Mouse (Mus musculus) ES-E14 (cell line): ENCODE results near the gene Ttll10. TPM values are rescaled to one million over a fixed set of nuclear protein-coding genes. Genes with fewer than 3 reads are reported as not detected.

Source experiments
- DNase-seq: peaks from one replicate; pipeline ENCODE4 v3.0.0-alpha.2; 2013; ENCODE audit warnings: low read depth, low spot score
- H3K27ac ChIP-seq: 2 replicates; pipeline ENCODE4 v1.5.1; 2012; ENCODE audit warnings: low read depth, mild to moderate bottlenecking, low read length, moderate library complexity, mixed read lengths; ENCODE audit not compliant: poor library complexity, insufficient read depth, severe bottlenecking
- H3K36me3 ChIP-seq: 2 replicates; pipeline ENCODE4 v1.6.1; 2012; ENCODE audit warnings: mild to moderate bottlenecking, low read length, moderate library complexity, mixed read lengths; ENCODE audit not compliant: control insufficient read depth, poor library complexity, insufficient read depth, severe bottlenecking
- H3K4me1 ChIP-seq, 2 experiments: fragments of 150-350 bp in 1 of 2; sonication (generic) in 1 of 2; 2 replicates each; pipeline ENCODE4 v1.6.1; 2012; ENCODE audit warnings: low read length in 2 of 2, mild to moderate bottlenecking in 1 of 2, mixed read lengths in 1 of 2; ENCODE audit not compliant: control insufficient read depth in 2 of 2, insufficient read depth in 2 of 2, poor library complexity in 1 of 2
- H3K4me3 ChIP-seq, 2 experiments: fragments of 150-350 bp in 1 of 2; sonication (generic) in 1 of 2; 2 replicates each; pipeline ENCODE4 v1.5.1; 2012; ENCODE audit warnings: low read length in 2 of 2, low read depth in 1 of 2, mild to moderate bottlenecking in 1 of 2, mixed read lengths in 1 of 2; ENCODE audit not compliant: insufficient read depth in 1 of 2, poor library complexity in 1 of 2, severe bottlenecking in 1 of 2
- H3K9ac ChIP-seq: 2 replicates; pipeline ENCODE4 v1.6.1; 2012; ENCODE audit warnings: low read depth, mild to moderate bottlenecking, low read length, mixed read lengths; ENCODE audit not compliant: poor library complexity, insufficient read depth, severe bottlenecking
- H3K9me3 ChIP-seq: fragments of 150-350 bp; sonication (generic); 2 replicates; pipeline ENCODE4 v1.6.1; 2012; ENCODE audit warnings: low read depth, mild to moderate bottlenecking, low read length; ENCODE audit not compliant: control insufficient read depth, insufficient read depth
- CHD2 ChIP-seq: IDR thresholded peaks from 2 replicates; pipeline ENCODE4 v1.6.1; 2014; ENCODE audit warnings: mild to moderate bottlenecking, low read depth, low read length, inconsistent platforms
- HCFC1 ChIP-seq: IDR thresholded peaks from 2 replicates; pipeline ENCODE4 v1.6.1; 2012; ENCODE audit warnings: low read length, inconsistent platforms, borderline replicate concordance; ENCODE audit not compliant: insufficient read depth
- MAFK ChIP-seq: IDR thresholded peaks from 2 replicates; pipeline ENCODE4 v1.6.1; 2014; ENCODE audit warnings: mild to moderate bottlenecking, low read depth, low read length, inconsistent platforms; ENCODE audit not compliant: insufficient read depth
- ZC3H11A ChIP-seq: IDR thresholded peaks from 2 replicates; pipeline ENCODE4 v1.6.1; 2012; ENCODE audit warnings: low read depth, mild to moderate bottlenecking, inconsistent platforms, low read length, borderline replicate concordance
- ZNF384 ChIP-seq: IDR thresholded peaks from 2 replicates; pipeline ENCODE4 v1.6.1; 2012; ENCODE audit warnings: low read depth, low read length, inconsistent platforms
- in situ Hi-C, 2 experiments: fragments of 600-800 bp; cut with MboI; formaldehyde crosslinking; loops; one replicate each; pipeline ENCODE4 v1.15.1; 2025; ENCODE audit warnings: low sequenced_read_pairs in 2 of 2, inconsistent platforms in 1 of 2; ENCODE audit not compliant: unreplicated experiment in 2 of 2
- total RNA-seq: library from RNA; depleted of rRNA; stranded (reverse); fragments of 300-350 nt; gene quantifications from 2 replicates; pipeline ENCODE4 v1.2.3, GENCODE M21; 2012

The Ttll10 gene
- total RNA-seq, 1 experiment = 0.22 TPM

DNA sequence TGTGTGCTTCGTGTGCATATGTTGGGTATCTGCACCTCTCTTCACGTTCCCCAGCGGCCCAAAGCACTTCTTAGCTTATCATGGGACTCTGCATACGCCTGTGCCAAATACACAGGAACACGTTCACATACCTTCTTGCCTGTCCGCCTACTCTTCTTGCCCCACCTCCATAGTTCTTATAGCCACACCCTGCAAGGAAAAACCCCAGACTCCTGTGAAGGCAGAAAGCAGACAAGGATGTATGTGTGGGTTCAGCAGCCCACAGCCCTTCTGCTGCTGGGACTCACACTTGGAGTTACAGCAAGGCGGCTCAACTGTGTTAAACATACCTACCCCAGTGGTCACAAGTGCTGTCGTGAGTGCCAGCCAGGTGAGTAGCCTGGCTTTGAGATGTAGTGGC, 45.6 kb downstream of the Ttll10 start, which contains the start of gene Tnfrsf4:
Tnfrsf4 (plus strand) TSS at position 207 of the 400 bp plus-strand sequence.
- in situ Hi-C loops = no loop called here
- no peak within 1 kb of the TSS for H3K9ac ChIP-seq
- TF ChIP-seq MAFK (no peak), ZC3H11A (no peak), HCFC1 (no peak)
- no peak for DNase-seq
- H3K27ac ChIP-seq = no peak within 1 kb of the TSS
- H3K36me3 ChIP-seq = peaks cover 25% of the 10 kb centered on the region
- no peaks in the 10 kb centered on the region for H3K9me3 ChIP-seq
- H3K4me1 ChIP-seq = 0 out of 4 replicates have a peak, but pooled peaks cover 0 to 3% of the 10 kb centered on the region in 2 experiments
- no peak within 1 kb of the TSS for H3K4me3 ChIP-seq

DNA sequence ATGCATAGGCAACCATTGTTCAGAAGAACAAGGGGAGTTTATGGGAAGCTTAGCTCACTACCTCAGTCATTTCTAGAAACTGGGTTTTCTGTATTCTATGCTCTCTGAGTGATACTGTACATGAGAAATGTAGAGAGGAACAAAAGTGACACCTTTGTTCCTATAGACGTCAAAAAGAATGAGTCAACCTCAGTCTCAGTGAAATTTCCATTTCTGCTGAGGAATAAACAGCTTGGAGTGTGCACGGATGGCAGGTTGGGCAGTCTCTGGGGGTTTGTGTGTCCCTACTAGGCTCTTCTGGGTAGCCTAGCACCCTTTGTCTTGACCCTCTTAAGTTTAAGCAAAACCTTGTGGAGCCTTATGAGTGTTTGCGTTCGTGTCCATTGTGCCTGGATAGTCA, 50.8 kb downstream of the Ttll10 start:
- Histone ChIP-seq H3K4me3 (no peak overlapping the region), H3K36me3 (peaks cover 39% of the 10 kb centered on the region), H3K4me1 (no peaks in the 10 kb centered on the region), H3K27ac (no peak overlapping the region), H3K9me3 (no peaks in the 10 kb centered on the region), H3K9ac (no peak overlapping the region)
- in situ Hi-C loops = no loop called here
- DNase-seq = no peak
- TF ChIP-seq ZNF384 = no peak
- no peak for TF ChIP-seq MAFK
- no peak for TF ChIP-seq HCFC1
- TF ChIP-seq ZC3H11A = no peak
- no peak for TF ChIP-seq CHD2

- Histone ChIP-seq H3K27ac (no peak overlapping the region), H3K36me3 (peaks cover 46% of the 10 kb centered on the region), H3K4me3 (no peak overlapping the region), H3K9me3 (no peaks in the 10 kb centered on the region), H3K4me1 (no peaks in the 10 kb centered on the region), H3K9ac (no peak overlapping the region)
- in situ Hi-C loops = no loop called here
- no peak for TF ChIP-seq MAFK
- no peak for TF ChIP-seq ZC3H11A
- TF ChIP-seq CHD2 = no peak
- no peak for TF ChIP-seq HCFC1
- no peak for TF ChIP-seq ZNF384
- no peak for DNase-seq
These were observed 55.1 kb downstream of the Ttll10 start for GRCm38 (mm10) chr4:156004109-156004508.

DNA sequence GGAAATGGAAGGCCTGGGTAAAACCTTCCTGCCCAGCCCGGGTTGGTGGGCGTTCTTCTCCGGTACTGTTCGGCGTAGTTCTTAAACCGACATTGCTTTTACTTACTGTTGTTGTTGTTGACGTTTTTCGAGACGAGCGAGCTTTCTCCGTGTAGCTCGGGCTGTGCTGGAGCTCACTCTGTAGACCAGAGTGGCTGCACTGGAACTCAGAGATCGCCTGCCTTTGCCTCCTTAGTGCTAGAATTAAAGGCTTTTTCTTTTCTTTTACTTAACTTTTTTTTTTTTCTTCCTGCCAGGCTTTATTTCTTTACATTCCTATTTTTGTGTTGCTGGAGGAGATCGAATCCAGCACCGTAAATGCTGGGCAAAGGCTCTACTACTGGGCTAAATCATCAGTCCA, 65.6 kb downstream of the Ttll10 start:
- Histone ChIP-seq H3K4me1 (peaks cover 3 to 8% of the 10 kb centered on the region in 2 experiments; a peak in 3 of 4 replicates), H3K4me3 (peak overlapping the region; percentile 89 to 97), H3K27ac (peak overlapping the region; percentile 96), H3K9me3 (no peaks in the 10 kb centered on the region), H3K36me3 (peaks cover 10% of the 10 kb centered on the region), H3K9ac (peak overlapping the region; percentile 98)
- in situ Hi-C loops = no loop called here
- DNase-seq = no peak
- TF ChIP-seq CHD2 (no peak), HCFC1 (no peak), ZNF384 (no peak), MAFK (no peak), ZC3H11A (no peak)

DNA sequence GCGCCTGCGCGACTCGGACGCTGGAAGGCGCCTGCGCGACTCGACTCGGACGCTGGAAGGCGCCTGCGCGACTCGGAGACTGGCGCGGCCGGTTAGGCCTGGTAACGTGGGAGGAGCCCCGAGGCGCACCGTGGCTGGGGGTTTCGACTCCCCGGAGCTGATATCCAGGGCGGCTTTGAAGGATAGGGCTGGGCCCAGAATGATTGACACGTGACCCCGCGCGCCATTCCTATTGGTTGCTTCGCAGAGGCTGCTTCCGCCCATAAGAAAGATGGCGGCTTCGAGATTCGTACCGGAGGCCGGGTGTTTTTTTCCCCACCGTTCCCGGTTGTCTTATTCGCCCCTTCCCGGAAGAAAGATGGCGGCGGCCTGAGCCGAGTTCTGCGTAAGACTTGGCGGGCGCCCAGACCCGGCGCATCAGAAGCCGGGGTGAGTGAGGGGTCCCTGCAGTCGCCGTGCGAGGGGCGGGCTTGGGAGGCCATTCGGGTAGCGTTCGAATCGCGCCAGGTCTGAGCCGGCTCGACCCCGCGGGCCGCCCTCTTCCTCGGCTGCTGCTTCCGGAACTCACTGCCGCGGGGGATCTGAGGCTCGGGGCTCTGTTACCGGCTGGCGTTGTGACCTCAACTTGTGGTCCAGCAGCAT, 66.2 kb downstream of the Ttll10 start:
- in situ Hi-C loops = no loop called here

More for the DNA sequence above, 66.2 kb downstream of the Ttll10 start:
- TF ChIP-seq ZNF384 (peak; percentile 75), MAFK (no peak), ZC3H11A (no peak), CHD2 (0 out of 2 replicates have a peak, but pooled peaks have one; percentile 69), HCFC1 (peak; percentile 90)
- Histone ChIP-seq H3K36me3 (peaks cover 8% of the 10 kb centered on the region), H3K4me3 (peak overlapping the region; percentile 89 to 97), H3K9ac (peak overlapping the region; percentile 98), H3K9me3 (no peaks in the 10 kb centered on the region), H3K4me1 (peaks cover 3 to 8% of the 10 kb centered on the region in 2 experiments; a peak in 3 of 4 replicates), H3K27ac (peak overlapping the region; percentile 96)
- DNase-seq = peak; percentile 90
